Mouse (Mus musculus) R1 (cell line): ENCODE measurements at regions not wholly inside any gene's neighbourhood (a gene's known extent, or its start where the extent isn't known, plus 50 kb on each side); places are given as distances from the start of the nearest gene placed in this dataset.
"Not testable (repeated sequence)": the region's sequence is repeated elsewhere in the genome, so short reads cannot be mapped to it uniquely, and the experiment has no call there.

ENCODE experiments used
- DNase-seq: peaks from one replicate; pipeline ENCODE4 v3.0.0-alpha.2; 2018; ENCODE audit warnings: low read depth, low spot score

DNA sequence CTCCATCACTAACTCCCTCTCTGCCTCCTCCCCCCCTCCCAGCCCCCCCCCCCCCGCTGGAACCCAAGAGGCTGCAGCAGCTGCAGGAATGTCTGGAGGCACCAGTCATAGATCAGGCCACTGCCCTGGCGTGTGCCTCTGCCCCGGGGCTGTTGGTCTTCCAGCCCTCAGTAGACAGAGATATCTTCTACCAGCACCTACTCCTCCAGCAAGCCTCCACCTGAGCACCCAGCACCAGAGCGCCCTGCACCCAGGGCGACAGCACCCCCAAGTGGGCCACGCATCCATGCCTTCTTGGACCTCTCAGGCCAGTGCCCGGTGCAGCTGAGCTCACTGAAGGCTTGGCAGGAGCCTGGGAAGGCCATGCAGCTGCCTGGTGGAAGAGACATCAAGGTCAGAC, 936.5 kb downstream of the Diaph3 start:
- DNase-seq = no peak

GRCm38 (mm10) chr14:86197864-86198263, 943.2 kb downstream of the Diaph3 start:
- no peak for DNase-seq

DNA sequence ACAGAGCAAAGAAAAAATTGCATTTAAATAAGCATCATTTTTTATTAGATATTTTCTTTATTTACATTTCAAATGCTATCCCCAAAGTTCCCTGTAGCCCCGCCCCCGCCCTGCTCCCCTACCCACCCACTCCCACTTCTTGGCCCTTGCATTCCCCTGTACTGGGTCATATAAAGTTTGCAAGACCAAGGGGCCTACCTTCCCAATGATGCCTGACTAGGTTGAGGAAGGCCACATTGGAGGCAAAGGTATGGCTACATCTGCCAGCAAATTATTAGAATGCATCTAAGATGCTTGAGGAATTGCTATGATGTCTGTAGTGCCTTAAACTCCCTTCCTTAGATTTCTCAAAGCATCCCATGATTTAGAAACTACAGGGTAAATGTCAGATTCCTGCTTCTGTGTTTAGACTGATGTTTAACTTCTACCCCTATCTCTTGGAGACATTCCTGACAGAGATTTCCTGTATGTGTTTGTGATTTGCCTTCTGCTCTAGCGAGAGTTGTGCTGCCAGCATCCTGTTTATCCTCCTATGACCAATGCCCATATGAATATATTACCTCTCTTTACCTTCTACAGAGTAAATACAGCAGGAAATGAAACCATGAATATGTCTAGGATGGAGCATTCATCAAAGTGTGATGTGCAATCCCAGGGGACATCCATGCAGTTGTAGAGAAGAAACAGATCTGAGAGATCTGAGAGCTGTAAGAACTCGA, 956.2 kb downstream of the Diaph3 start:
- DNase-seq = no peak

- DNase-seq = no peak
These were observed 962.5 kb downstream of the Diaph3 start for GRCm38 (mm10) chr14:86178517-86178916.

DNA sequence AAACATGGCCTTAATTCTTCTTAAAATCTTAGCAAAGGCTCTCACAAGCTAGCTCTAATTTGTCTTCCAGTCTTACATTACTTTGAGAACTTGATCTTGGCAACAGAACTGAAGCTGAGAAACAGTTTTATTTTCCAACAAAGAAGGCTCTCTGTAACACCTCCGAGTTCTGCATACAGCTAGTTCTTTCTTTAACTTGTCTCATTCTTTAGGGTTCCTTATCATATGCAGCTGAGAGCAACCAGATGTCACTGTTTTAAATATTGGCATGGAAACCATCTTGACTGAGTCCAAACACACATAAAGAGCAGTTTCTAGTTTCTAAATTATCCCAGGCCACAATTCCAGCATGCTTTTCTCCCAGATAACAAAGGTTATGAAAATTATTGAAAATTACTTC, 969.9 kb downstream of the Diaph3 start:
- DNase-seq = no peak

DNA sequence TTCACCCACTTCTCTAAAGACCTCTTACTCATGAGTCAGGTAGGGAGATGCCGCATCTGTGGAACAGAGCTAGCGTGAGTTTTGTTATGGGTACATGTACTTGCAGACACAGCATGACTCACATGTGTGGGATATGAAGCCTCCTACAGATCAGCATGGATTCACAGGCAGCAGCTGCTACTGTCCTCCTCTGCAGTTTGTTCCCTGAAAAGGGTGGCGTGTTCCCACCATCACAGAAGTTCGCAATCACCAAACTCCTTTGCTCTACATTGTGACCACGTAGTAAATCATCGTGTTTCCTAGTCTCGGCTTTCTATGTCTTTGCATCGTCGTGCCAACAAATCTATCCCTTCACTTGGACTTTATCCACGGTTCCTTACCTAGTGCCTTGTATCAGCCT, 981.9 kb downstream of the Diaph3 start:
- DNase-seq = no peak

DNA sequence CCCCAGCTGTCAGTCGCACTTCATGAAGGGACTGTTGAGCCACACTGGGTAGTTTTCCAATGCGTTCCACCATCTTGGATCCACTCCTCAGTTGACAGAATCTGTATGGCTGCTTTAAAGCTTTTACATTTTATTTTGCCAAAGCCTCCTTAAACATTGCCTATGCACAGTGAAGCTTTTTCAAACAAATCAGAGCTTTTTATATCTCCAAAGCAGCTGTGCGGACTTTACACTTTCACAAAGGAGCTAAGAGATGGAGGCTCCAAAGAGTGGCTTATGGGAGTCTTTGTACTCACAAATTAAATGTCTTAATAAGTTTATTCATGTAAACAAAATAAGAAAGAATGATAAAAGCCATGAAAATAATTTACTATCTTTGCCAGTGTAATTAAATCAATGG, 986.3 kb downstream of the Diaph3 start:
- no peak for DNase-seq

DNA sequence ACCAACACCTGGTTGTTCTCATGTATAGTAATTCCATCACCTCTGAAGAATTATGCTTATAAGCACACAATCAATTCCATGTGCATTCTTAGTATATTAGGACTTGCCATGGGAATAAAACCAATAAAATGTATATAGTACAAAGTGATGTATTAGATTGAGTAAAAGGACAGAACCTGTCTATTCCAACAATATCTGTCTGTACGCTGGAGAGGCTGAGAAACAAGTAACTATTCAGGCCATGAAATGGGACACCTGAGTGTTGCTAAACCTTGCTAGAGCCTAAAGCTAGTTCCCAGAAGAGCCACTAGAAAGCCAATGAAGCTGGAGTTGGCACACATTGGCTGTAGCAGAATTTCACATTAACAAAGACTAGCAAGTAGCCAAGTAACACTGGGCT, 989.8 kb downstream of the Diaph3 start:
- DNase-seq = no peak

- DNase-seq = no peak
These were observed 990.6 kb downstream of the Diaph3 start for GRCm38 (mm10) chr14:86150329-86150866.

DNA sequence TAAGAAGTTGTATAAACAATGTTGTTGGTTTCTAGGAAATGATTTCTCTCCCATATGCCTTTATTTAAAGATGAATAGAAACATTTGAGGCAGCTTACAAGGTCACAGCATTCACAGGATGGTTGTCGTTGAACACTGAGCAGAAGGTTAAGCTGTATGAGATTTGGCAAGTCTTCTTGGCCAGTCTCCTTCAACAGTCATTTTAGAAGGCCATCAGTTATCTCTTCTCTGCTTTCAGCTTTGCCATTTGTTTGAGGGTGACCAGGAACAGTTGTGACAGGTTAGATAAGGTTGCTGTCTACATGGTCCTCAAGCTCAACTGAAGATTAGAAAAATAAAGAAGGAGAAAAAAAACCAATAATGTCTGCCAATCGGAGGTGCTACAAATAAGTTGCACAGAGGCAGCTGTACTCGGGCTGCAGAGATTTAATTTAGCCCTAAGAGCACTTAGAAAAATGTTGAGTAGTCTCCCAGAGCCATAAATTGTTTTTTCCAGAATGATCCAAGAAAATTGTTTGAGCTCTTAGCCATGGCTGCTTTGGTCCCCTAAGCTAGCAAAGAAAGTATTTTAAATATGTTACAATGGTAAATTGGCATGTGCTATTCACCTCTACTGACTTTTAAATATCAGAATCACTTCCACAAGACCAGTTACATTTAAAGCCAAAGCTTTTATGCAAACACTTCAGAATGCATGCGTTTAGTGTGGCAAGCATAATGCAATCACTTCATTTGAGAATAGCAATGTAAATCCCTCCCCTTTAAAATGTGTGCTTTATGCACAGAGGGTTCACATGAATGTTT, 1025.6 kb downstream of the Diaph3 start:
- DNase-seq = no peak

DNA sequence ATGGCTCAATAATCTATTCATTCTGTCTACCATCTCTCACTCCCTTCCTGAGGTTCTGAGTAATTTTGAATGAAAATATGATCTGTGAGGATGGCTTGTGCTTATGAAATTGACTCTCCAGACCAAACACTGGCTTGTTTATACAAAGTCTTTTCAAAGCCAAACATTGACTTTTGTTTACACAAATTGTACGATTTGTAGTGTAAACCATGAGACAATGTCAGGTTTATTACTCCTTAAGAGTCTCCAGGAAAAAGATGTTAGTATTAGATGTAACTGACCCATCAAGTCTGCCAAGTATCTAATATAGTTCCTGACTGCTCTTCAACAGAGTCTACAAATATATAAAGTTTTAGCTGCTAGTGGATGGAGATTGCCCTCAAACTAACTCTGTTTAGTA, 1039.5 kb downstream of the Diaph3 start:
- no peak for DNase-seq

DNA sequence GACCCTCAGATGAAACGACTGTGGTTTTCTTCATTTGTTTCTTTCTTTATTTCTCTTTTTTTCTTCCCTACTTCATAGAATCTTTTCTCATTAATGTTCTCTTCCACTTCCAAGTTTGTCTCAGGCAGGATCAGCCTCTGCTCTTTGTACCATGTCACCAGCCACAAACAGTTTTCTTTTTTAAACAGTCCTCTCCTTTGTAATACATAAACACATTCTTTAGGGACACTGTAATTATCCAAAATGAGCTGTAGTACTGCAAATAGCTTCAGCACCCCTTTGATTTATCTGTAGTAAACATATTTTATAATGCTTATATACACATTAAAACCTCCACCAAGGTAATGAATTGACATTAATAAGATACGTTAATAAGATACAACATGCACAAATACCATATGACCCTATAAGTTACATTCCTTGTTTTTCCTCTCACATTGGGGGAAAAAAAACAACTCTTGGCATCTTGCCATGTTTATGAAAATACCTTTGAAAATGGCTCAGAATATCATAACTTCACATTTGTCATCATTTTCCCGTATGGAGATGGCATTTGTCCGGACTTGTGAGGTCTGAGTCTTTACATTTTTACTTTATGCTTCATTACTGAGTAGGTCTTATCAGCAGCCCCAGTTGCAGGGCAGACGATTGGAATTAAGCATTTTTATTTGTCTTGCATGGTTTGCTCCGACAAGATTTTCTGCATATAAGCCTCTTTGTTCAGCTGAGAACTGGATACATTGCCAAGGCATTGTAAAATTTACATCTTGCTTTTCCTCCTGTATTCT, 1070.5 kb downstream of the Diaph3 start:
- DNase-seq = no peak

DNA sequence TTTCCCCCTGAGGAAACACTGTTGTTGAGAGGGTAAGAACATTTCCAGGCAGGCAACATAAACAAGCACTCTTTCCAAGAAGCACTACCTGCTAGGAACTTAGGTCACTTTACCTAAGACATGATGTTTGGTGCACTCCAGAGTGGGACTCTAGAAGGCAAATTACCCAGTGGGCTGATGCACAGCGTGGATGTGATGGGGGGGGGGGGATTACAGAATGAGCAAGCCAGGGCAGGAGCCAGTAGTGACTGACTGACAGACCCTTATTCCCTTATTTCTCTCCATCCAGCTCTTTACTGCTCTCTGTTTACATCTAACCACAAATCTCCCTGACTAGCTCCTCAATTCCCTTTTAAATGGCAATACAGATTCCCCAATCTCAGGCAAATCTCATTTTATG, 1071.7 kb downstream of the Diaph3 start:
- no peak for DNase-seq

DNA sequence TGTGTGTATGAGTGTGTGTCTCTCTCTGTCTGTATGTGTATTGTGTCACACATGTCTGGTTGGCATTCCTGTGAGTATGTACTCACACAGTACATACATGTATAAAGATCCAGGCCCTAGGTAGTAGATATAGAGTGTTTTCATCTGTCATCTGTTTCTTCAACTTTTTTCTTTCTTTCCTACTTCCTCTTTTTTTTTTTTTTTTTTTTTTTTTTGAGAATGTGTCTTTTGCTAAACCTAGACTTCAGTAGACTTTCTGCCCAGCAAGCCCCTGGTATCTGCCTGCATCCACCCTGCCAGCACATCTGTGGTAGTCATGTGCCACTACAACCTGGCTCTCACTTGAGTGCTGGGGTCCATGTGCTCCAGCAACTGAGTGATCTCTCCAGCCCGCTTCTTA, 1073.3 kb downstream of the Diaph3 start:
- no peak for DNase-seq

DNA sequence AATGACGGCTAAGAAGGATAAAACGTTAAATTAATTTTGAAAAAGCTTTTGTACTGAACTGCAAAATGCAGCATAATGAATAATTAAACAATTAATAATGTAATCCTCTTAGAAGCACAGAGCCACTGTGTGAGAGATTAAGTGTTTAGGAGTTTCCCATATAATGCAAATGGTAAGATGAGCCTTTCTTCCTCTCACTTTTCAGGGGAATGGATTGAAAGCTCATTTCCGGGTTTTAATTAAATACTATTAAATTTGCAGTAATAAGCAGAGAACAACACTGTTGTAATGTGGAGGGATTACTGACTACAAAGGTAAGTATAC, 1077.5 kb downstream of the Diaph3 start:
- DNase-seq = no peak

DNA sequence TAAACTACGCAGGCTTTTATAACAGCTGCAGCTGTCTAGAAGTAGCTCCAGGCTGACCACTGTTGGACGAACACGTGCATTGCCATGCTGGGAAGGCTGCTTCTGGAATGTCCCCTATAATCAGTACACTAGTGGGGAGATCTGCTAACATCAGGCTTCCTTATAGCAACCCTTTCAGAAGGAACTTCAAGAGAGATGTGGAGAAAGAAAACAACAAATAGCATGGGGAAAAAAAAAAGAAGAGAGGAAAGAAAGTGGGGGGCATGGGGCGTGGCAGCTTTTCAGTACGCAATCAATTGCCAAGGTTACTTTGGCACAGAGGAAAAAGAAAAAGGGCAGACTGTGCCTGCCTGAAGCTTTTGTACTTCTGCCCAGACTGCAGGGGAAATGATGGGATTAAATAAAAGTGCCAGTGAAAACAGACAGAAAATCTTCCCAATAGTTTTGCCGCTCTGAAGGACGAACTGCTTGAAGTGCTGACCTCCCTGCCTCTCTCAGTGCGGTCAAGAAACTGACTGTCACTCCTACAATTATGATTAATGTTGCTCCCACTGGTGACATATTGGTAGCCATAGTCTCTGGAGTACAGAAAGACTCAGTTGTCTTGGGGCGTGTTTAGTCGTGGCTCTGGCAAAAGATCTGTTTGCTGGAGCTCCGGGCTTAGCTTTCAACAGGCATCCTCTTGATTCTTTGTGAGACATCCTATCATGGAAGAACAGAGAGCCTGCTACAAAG, 1078.0 kb downstream of the Diaph3 start:
- DNase-seq = no peak

- DNase-seq = no peak
These were observed 1084.0 kb downstream of the Diaph3 start for GRCm38 (mm10) chr14:86056991-86057390.

DNA sequence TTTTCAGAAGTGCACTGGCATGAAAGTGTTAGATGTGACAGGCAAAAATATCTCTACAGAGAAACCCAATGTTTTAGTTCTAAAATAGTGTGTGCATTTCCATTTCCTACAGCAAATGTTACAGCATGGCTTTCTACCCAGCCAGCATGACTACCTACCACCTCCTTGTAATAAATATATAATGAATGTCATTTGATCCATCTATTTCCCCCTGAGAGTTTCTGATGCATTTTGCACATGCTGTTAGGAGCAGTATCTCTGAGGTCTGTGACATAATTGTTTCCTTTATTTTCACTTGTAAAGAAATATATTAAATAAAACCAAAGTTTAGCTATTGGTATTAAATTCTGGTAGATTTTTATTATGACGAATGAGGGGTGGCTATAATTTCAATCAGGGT, 1086.4 kb downstream of the Diaph3 start:
- no peak for DNase-seq

DNA sequence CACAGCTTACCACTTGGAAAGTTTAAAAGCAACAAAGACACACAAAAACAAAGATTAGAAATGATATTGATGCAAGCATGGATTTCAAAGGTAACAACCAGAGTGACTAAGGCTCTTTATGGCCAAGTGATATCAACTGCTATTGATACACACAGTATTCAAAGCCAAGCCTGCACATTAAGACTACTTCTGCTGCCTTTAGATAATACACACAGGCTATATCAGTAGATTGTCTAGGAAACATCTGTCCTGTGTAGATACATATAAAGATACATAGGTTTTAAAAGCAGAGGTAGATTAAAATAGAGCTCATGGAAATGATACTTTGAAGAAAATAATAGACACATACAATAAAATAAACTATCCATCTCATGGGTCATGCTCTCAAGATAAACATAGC, 1111.6 kb downstream of the Diaph3 start:
- DNase-seq = no peak

DNA sequence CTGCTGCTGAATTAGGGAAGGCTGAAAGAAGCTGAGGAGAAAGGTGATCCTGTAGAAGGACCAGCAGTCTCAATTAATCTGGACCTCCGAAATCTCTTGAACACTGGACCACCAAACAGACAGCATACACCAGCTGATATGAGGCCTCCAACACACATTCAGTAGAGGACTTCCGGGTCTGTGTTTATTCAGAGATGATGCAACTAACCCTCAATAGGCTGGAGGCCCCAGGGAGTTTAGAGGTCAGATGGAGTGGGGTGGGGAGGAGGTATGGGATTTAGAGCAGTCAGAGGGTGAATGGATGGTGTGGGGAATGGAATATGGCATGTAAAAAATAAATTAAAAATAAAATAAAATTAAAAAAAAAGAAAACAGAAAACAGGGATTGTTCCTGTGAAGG, 1123.4 kb downstream of the Diaph3 start:
- DNase-seq = not testable (repeated sequence)
